In the genomic region with DNA sequence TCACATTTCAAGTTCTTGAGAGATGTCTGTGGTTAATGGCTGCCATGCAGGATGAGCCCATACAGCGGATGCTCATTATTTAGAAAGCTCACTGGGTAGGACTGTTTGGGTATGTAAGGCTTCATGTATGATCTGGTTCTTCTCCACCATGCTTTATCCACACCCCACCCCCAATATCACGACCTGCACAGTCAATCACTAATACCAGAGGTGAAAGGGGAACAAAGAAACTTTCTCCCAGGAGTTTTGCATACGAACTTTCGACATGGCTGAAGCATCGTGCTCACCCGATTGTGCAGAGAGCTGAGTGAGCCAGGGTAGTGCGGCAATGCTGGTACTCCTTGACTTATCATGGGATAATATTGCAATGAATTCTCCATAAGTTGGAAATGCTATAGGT, we compare ENCODE assay signal across 20 mouse cellular contexts.
"Had no signal": no experiment of that assay in that cellular context is flagged by ENCODE, and none has a peak within 500 bp of the region (broad histone marks: within the 10 kb centered on the region; RNA-seq: fewer than 3 reads in every experiment).

No protein-coding gene starts in this region.

- H3K36me3 ChIP-seq: limb, embryonic 10.5 days; limb, embryonic 13.5 days; liver, embryonic 12.5 days; liver, embryonic 15.5 days; lung, embryonic 15.5 days; midbrain, embryonic 10.5 days; midbrain, embryonic 13.5 days; neural tube, embryonic 13.5 days; stomach, embryonic 15.5 days had no signal

- H3K4me1 ChIP-seq: limb, embryonic 10.5 days; limb, embryonic 13.5 days; liver, embryonic 12.5 days; liver, embryonic 15.5 days; lung, embryonic 15.5 days; megakaryocyte, embryonic 14.5 days; midbrain, embryonic 10.5 days; midbrain, embryonic 13.5 days; neural tube, embryonic 13.5 days; stomach, embryonic 15.5 days had no signal

- H3K27me3 ChIP-seq: limb, embryonic 13.5 days; liver, embryonic 12.5 days; liver, embryonic 15.5 days; lung, embryonic 15.5 days; midbrain, embryonic 13.5 days; neural tube, embryonic 13.5 days; stomach, embryonic 15.5 days had no signal

- H3K4me3 ChIP-seq: limb, embryonic 10.5 days; limb, embryonic 13.5 days; liver, embryonic 12.5 days; liver, embryonic 15.5 days; lung, embryonic 15.5 days; megakaryocyte, embryonic 14.5 days; midbrain, embryonic 10.5 days; midbrain, embryonic 13.5 days; myocyte; neural tube, embryonic 13.5 days; stomach, embryonic 15.5 days had no signal

- H3K9ac ChIP-seq: limb, embryonic 13.5 days; liver, embryonic 12.5 days; liver, embryonic 15.5 days; lung, embryonic 15.5 days; midbrain, embryonic 13.5 days; neural tube, embryonic 13.5 days; stomach, embryonic 15.5 days had no signal

- H3K27ac ChIP-seq: limb, embryonic 10.5 days; limb, embryonic 13.5 days; liver, embryonic 12.5 days; liver, embryonic 15.5 days; lung, embryonic 15.5 days; midbrain, embryonic 10.5 days; midbrain, embryonic 13.5 days; neural tube, embryonic 13.5 days; stomach, embryonic 15.5 days had no signal

- DNase-seq: kidney, adult 18-20 months; kidney, adult 9 months; kidney, postnatal 14 days; kidney, postnatal 4 days; liver; lung, adult 18-20 months; lung, postnatal 10 days; lung, postnatal 36 days; thymus, postnatal 36 days had no signal
